Mouse (Mus musculus): ENCODE results near the gene Fam234a. TPM values are rescaled to one million over a fixed set of nuclear protein-coding genes. Genes with fewer than 3 reads are reported as not detected.

Gene Fam234a
- polyA plus RNA-seq, 1 experiment from 2014 or later: 44.7 TPM

DNA sequence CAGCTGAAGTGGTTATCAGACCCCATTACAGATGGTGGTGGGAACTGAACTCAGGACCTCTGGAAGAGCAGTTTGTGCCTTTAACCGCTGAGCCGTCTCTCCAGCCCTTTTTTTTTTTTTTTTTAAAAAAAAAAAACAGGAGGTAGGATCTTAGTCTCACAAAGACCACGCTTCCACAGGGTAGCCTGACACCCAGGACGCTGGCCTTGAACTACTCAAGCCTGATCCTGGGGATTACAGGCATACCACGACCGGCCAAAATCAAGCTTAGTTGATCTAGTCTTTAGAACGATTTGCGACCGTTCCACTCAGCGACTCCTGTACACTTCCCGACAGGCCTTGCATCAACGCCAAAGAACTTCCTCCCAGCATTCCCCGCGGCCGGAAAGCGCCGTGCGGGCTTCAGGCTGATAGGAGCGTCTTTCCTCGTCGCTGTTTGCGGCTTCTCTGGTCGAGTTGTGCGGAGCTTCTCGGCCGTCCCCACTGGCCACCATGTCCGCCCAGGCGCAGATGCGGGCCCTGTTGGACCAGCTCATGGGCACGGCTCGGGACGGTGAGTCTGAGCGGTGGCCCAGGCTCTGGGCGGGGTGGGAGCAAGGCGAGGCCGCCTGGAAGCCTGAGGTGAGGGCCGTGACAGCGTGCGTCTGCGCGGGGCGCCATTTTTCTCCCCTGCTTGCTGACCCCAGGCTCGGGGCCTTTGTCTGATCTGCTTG is 8.7 kb upstream of the Fam234a start, which contains the start of gene Luc7l:
TSS of gene Luc7l (plus strand) at position 358 of the 713 bp plus-strand sequence.
- Histone ChIP-seq H3K27ac (peak within 1 kb of the TSS; percentile 98), H3K36me3 (peaks cover 17% of the 10 kb centered on the region), H3K9me3 (no peaks in the 10 kb centered on the region), H3K4me2 (peak within 1 kb of the TSS; percentile 70), H3K27me3 (no peaks in the 10 kb centered on the region), H3K4me1 (peaks cover 14% of the 10 kb centered on the region), H3K9ac (peak within 1 kb of the TSS; percentile 100), H3K4me3 (peak within 1 kb of the TSS; percentile 96)
- ATAC-seq (ENCODE audit: borderline replicate concordance, extremely low read depth, low FRiP score, low TSS enrichment): peak; percentile 97
- 0% methylated on average over 37 of the region's 43 CpGs for WGBS

GRCm38 (mm10) chr17:26251886-26252538 is 8.0 kb upstream of the Fam234a start:
- Histone ChIP-seq H3K4me3 (peak overlapping the region; percentile 96), H3K36me3 (peaks cover 10% of the 10 kb centered on the region), H3K9ac (no peak overlapping the region), H3K27ac (peak overlapping the region; percentile 98), H3K4me1 (peaks cover 14% of the 10 kb centered on the region), H3K27me3 (no peaks in the 10 kb centered on the region), H3K4me2 (peak overlapping the region; percentile 70), H3K9me3 (no peaks in the 10 kb centered on the region)
- WGBS: 48% methylated on average over 4 of the region's 4 CpGs
- ATAC-seq (ENCODE audit: borderline replicate concordance, extremely low read depth, low FRiP score, low TSS enrichment): no peak

GRCm38 (mm10) chr17:26243471-26244100 is 456 bp downstream of the Fam234a start:
- peak overlapping the region; percentile 86 for H3K4me2 ChIP-seq
- H3K36me3 ChIP-seq: no peaks in the 10 kb centered on the region
- WGBS: 1% methylated on average over 32 of the region's 32 CpGs
- peak overlapping the region; percentile 72 for H3K9ac ChIP-seq
- peak overlapping the region; percentile 77 for H3K27ac ChIP-seq
- H3K27me3 ChIP-seq: no peaks in the 10 kb centered on the region
- peaks cover 14% of the 10 kb centered on the region; the same call in 1 of the 2 replicates for H3K4me1 ChIP-seq
- H3K4me3 ChIP-seq: peak overlapping the region; percentile 79
- H3K9me3 ChIP-seq: no peaks in the 10 kb centered on the region
- peak; percentile 86 for ATAC-seq (ENCODE audit: borderline replicate concordance, extremely low read depth, low FRiP score, low TSS enrichment)

GRCm38 (mm10) chr17:26240990-26241389 is 3.1 kb downstream of the Fam234a start:
- Histone ChIP-seq H3K27me3 (no peaks in the 10 kb centered on the region), H3K4me1 (peaks cover 14% of the 10 kb centered on the region; the same call in 1 of the 2 replicates), H3K36me3 (no peaks in the 10 kb centered on the region), H3K4me2 (no peak overlapping the region), H3K4me3 (no peak overlapping the region), H3K9ac (no peak overlapping the region), H3K27ac (no peak overlapping the region), H3K9me3 (no peaks in the 10 kb centered on the region)
- no peak for ATAC-seq (ENCODE audit: borderline replicate concordance, extremely low read depth, low FRiP score, low TSS enrichment)
- WGBS: 79% methylated on average over 6 of the region's 6 CpGs

DNA sequence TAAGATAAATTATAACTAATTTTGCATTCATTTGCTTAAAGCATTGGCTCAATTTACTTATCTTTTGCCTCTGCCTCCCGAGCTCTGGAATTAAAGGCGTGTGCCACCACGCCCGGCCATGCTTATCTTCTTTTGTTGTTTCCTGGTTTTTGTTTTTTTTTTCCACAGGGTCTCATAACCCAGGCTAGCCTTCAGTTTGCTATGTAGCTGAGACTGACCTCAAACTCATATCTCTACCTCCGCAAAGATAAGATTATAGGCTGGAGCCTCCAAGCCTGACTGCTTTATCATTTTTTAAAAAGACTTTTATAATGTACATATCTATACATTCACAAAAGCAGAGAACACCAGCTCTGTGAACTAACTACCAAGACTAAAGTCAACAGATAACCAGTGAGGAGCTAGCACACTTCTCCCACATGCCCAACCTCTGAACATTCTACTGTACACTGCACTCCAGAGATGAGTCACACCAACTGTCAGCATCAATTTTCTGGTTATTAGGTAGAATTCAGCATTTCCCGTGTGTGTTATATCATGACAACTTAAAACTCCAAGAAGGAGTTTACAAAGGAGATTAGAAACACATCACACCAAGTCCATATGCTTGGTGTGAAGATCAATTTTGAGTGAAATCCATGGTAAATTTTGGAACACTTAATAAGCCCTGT is 3.8 kb downstream of the Fam234a start:
- Histone ChIP-seq H3K4me3 (no peak overlapping the region), H3K4me2 (no peak overlapping the region), H3K9me3 (no peaks in the 10 kb centered on the region), H3K9ac (no peak overlapping the region), H3K36me3 (no peaks in the 10 kb centered on the region), H3K4me1 (peaks cover 14% of the 10 kb centered on the region; the same call in 1 of the 2 replicates), H3K27me3 (no peaks in the 10 kb centered on the region), H3K27ac (no peak overlapping the region)
- 70% methylated on average over 6 of the region's 6 CpGs for WGBS
- no peak for ATAC-seq (ENCODE audit: borderline replicate concordance, extremely low read depth, low FRiP score, low TSS enrichment)

DNA sequence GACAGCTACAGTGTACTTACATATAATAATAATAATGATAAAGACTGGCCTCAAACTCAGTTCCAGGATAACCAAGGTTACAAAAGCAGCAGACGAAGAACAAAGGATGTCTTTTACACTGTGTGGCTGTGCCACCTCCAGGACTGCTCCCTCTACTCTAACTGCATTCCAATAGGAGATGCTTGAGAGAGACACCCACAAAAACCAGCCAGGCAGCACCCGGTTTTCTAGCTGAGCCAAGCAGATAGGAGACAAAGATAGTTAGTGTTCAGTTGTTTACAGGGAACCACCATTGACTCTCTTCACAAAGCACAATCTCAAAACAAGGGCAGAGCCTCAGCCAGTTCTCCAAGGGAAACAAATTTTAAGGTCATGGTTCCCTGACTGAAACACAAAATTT is 4.5 kb downstream of the Fam234a start:
- Histone ChIP-seq H3K4me1 (peaks cover 11% of the 10 kb centered on the region; the same call in 1 of the 2 replicates), H3K9me3 (no peaks in the 10 kb centered on the region), H3K27ac (no peak overlapping the region), H3K4me2 (no peak overlapping the region), H3K27me3 (no peaks in the 10 kb centered on the region), H3K9ac (no peak overlapping the region), H3K36me3 (no peaks in the 10 kb centered on the region), H3K4me3 (no peak overlapping the region)
- WGBS: 63% methylated on average over 2 of the region's 2 CpGs
- ATAC-seq (ENCODE audit: borderline replicate concordance, extremely low read depth, low FRiP score, low TSS enrichment): no peak

GRCm38 (mm10) chr17:26237667-26238066 is 6.4 kb downstream of the Fam234a start:
- H3K4me2 ChIP-seq: no peak overlapping the region
- no peaks in the 10 kb centered on the region for H3K36me3 ChIP-seq
- 79% methylated on average over 10 of the region's 10 CpGs for WGBS
- H3K4me1 ChIP-seq: no peaks in the 10 kb centered on the region
- no peak for ATAC-seq (ENCODE audit: borderline replicate concordance, extremely low read depth, low FRiP score, low TSS enrichment)
- no peak overlapping the region for H3K27ac ChIP-seq
- no peaks in the 10 kb centered on the region for H3K9me3 ChIP-seq
- no peak overlapping the region for H3K4me3 ChIP-seq
- H3K27me3 ChIP-seq: no peaks in the 10 kb centered on the region
- H3K9ac ChIP-seq: no peak overlapping the region

GRCm38 (mm10) chr17:26235077-26235815 is 8.8 kb downstream of the Fam234a start:
- H3K27me3 ChIP-seq: no peaks in the 10 kb centered on the region
- H3K9me3 ChIP-seq: no peaks in the 10 kb centered on the region
- H3K9ac ChIP-seq: no peak overlapping the region
- no peak for ATAC-seq (ENCODE audit: borderline replicate concordance, extremely low read depth, low FRiP score, low TSS enrichment)
- no peak overlapping the region for H3K4me3 ChIP-seq
- no peaks in the 10 kb centered on the region for H3K36me3 ChIP-seq
- 58% methylated on average over 13 of the region's 13 CpGs for WGBS
- no peaks in the 10 kb centered on the region for H3K4me1 ChIP-seq
- H3K4me2 ChIP-seq: no peak overlapping the region
- no peak overlapping the region for H3K27ac ChIP-seq

GRCm38 (mm10) chr17:26234386-26234785 is 9.7 kb downstream of the Fam234a start:
- WGBS: 84% methylated on average over 8 of the region's 8 CpGs
- Histone ChIP-seq H3K27ac (no peak overlapping the region), H3K27me3 (no peaks in the 10 kb centered on the region), H3K9ac (no peak overlapping the region), H3K9me3 (no peaks in the 10 kb centered on the region), H3K4me3 (no peak overlapping the region), H3K4me2 (no peak overlapping the region), H3K36me3 (no peaks in the 10 kb centered on the region), H3K4me1 (no peaks in the 10 kb centered on the region)
- no peak for ATAC-seq (ENCODE audit: borderline replicate concordance, extremely low read depth, low FRiP score, low TSS enrichment)

DNA sequence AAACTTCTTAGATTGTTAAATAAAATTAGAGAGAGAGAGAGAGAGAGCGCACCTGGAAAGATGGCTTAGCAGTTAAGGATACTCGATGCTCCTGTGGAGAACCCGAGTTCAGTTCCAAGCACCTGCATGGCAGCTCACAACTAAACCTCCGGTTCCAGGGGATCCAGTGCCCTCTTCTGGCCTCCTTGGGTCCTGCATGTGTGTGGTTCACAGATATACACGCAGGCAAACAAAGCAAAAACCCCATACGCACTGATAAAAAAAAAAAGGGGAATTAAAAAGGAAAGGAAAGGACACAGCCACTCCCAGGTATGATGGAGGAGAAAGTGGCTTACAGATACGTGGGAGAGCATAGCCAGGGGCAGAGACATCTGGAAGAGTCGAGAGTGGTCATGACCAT is 11.2 kb downstream of the Fam234a start:
- no peak for ATAC-seq (ENCODE audit: borderline replicate concordance, extremely low read depth, low FRiP score, low TSS enrichment)
- Histone ChIP-seq H3K9ac (no peak overlapping the region), H3K4me2 (no peak overlapping the region), H3K27ac (no peak overlapping the region), H3K4me1 (no peaks in the 10 kb centered on the region), H3K9me3 (no peaks in the 10 kb centered on the region), H3K4me3 (no peak overlapping the region), H3K36me3 (no peaks in the 10 kb centered on the region), H3K27me3 (no peaks in the 10 kb centered on the region)
- WGBS: 71% methylated on average over 8 of the region's 8 CpGs

- H3K27me3 ChIP-seq: no peaks in the 10 kb centered on the region
- no peak for ATAC-seq (ENCODE audit: borderline replicate concordance, extremely low read depth, low FRiP score, low TSS enrichment)
- no peaks in the 10 kb centered on the region for H3K4me1 ChIP-seq
- H3K9me3 ChIP-seq: no peaks in the 10 kb centered on the region
- H3K27ac ChIP-seq: no peak overlapping the region
- H3K4me3 ChIP-seq: no peak overlapping the region
- H3K4me2 ChIP-seq: no peak overlapping the region
- no peaks in the 10 kb centered on the region for H3K36me3 ChIP-seq
- WGBS: 87% methylated on average over 5 of the region's 5 CpGs
- no peak overlapping the region for H3K9ac ChIP-seq
These were observed 12.9 kb downstream of the Fam234a start for GRCm38 (mm10) chr17:26231156-26231555.

All from lung, embryonic 15.5 days (tissue).